Mouse (Mus musculus) embryonic facial prominence, embryonic 12.5 days (tissue): ENCODE measurements around the gene Sord. TPM values are rescaled to one million over a fixed set of nuclear protein-coding genes. Genes with fewer than 3 reads are reported as not detected.
A peak's percentile ranks its signal among the peaks of the same experiment; 100 is the strongest.

Source experiments
- ATAC-seq: fragments of 200-750 bp; cut with Nextera tagmentation; 2 replicates; pipeline ENCODE4 v1.8.0; 2017; ENCODE audit not compliant: insufficient number of reproducible peaks, insufficient read depth, low FRiP score, low TSS enrichment
- H3K27ac ChIP-seq: fragments of 300-500 bp; sonication (generic); 2 replicates; pipeline ENCODE4 v1.5.1; 2016; ENCODE audit warnings: mild to moderate bottlenecking
- H3K27me3 ChIP-seq: fragments of 300-500 bp; sonication (generic); 2 replicates; pipeline ENCODE4 v1.6.1; 2016; ENCODE audit warnings: mild to moderate bottlenecking, moderate library complexity
- H3K36me3 ChIP-seq: fragments of 300-500 bp; sonication (generic); 2 replicates; pipeline ENCODE4 v1.6.1; 2016; ENCODE audit warnings: mild to moderate bottlenecking
- H3K4me1 ChIP-seq: fragments of 300-500 bp; sonication (generic); 2 replicates; pipeline ENCODE4 v1.6.1; 2016
- H3K4me2 ChIP-seq: fragments of 300-500 bp; sonication (generic); replicated peaks from 2 replicates; pipeline ENCODE4 v1.6.1; 2016; ENCODE audit warnings: mild to moderate bottlenecking, moderate library complexity
- H3K4me3 ChIP-seq: fragments of 300-500 bp; sonication (generic); 2 replicates; pipeline ENCODE4 v1.5.1; 2016; ENCODE audit warnings: mild to moderate bottlenecking
- H3K9ac ChIP-seq: fragments of 300-500 bp; sonication (generic); 2 replicates; pipeline ENCODE4 v1.6.1; 2016; ENCODE audit warnings: mild to moderate bottlenecking, moderate library complexity
- H3K9me3 ChIP-seq: fragments of 300-500 bp; sonication (generic); 2 replicates; pipeline ENCODE4 v1.6.1; 2016; ENCODE audit warnings: mild to moderate bottlenecking, moderate library complexity
- WGBS: fragments of 180-500 bp; shearing (Covaris S2); methylation state at CpG from one replicate; pipeline ENCODE4 v1.1.7; 2016; 5-methylcytosine and 5-hydroxymethylcytosine counted together
- polyA plus RNA-seq: library from polyadenylated mRNA; unstranded; fragments of >200 nt; fragmentation: Nextera tagmentation; extraction: Ambion mirVana; gene quantifications from 2 replicates; pipeline ENCODE4 v1.2.1, GENCODE M21; 2016

The Sord gene
- polyA plus RNA-seq, 1 experiment from 2014 or later = 24.9 TPM

GRCm38 (mm10) chr2:122298096-122298499 lies 63.5 kb downstream of the Sord start, which contains the start of gene Duox2:
Duox2 (minus strand) TSS chr2:122298449.
- Histone ChIP-seq H3K9ac (no peak within 1 kb of the TSS), H3K27me3 (peaks cover 98% of the 10 kb centered on the region), H3K4me3 (peak within 1 kb of the TSS; percentile 24), H3K36me3 (no peaks in the 10 kb centered on the region), H3K4me2 (peak within 1 kb of the TSS; percentile 40), H3K4me1 (peaks cover 26% of the 10 kb centered on the region), H3K9me3 (no peaks in the 10 kb centered on the region), H3K27ac (no peak within 1 kb of the TSS)
- ATAC-seq = no peak
- WGBS = 3% methylated on average over 13 of the region's 13 CpGs

- Histone ChIP-seq H3K9me3 (no peaks in the 10 kb centered on the region), H3K36me3 (no peaks in the 10 kb centered on the region), H3K4me3 (peak within 1 kb of the TSS; percentile 24), H3K27me3 (peaks cover 99% of the 10 kb centered on the region), H3K9ac (no peak within 1 kb of the TSS), H3K4me2 (peak within 1 kb of the TSS; percentile 40), H3K4me1 (peaks cover 26% of the 10 kb centered on the region), H3K27ac (no peak within 1 kb of the TSS)
- ATAC-seq = no peak
- WGBS = 2% methylated on average over 43 of the region's 43 CpGs
Measured at GRCm38 (mm10) chr2:122298596-122299490, 64.3 kb downstream of the Sord start, which contains the start of gene Duoxa2. Duoxa2 (plus strand) TSS chr2:122298900.

GRCm38 (mm10) chr2:122299911-122300655 lies 65.5 kb downstream of the Sord start:
- ATAC-seq = no peak
- WGBS = 7% methylated on average over 14 of the region's 14 CpGs
- Histone ChIP-seq H3K4me3 (no peak overlapping the region), H3K4me2 (no peak overlapping the region), H3K4me1 (peaks cover 26% of the 10 kb centered on the region), H3K27me3 (peaks cover 97% of the 10 kb centered on the region), H3K9me3 (no peaks in the 10 kb centered on the region), H3K27ac (no peak overlapping the region), H3K9ac (no peak overlapping the region), H3K36me3 (no peaks in the 10 kb centered on the region)

GRCm38 (mm10) chr2:122300656-122301020 lies 66.1 kb downstream of the Sord start:
- no peak overlapping the region for H3K27ac ChIP-seq
- ATAC-seq = no peak
- peaks cover 97% of the 10 kb centered on the region for H3K27me3 ChIP-seq
- WGBS = 4% methylated on average over 14 of the region's 14 CpGs
- H3K4me3 ChIP-seq = no peak overlapping the region
- no peaks in the 10 kb centered on the region for H3K9me3 ChIP-seq
- no peak overlapping the region for H3K9ac ChIP-seq
- H3K4me1 ChIP-seq = peaks cover 26% of the 10 kb centered on the region
- H3K36me3 ChIP-seq = no peaks in the 10 kb centered on the region
- H3K4me2 ChIP-seq = peak overlapping the region; percentile 63; the same call in 1 of the 2 replicates

- Histone ChIP-seq H3K4me1 (peaks cover 26% of the 10 kb centered on the region), H3K9ac (no peak overlapping the region), H3K4me3 (peak overlapping the region; percentile 34), H3K36me3 (no peaks in the 10 kb centered on the region), H3K27ac (no peak overlapping the region), H3K9me3 (no peaks in the 10 kb centered on the region), H3K4me2 (peak overlapping the region; percentile 63), H3K27me3 (peaks cover 97% of the 10 kb centered on the region)
- no peak; the same call in 1 of the 2 replicates for ATAC-seq
- WGBS = under 1% methylated on average over 48 of the region's 48 CpGs
Measured at GRCm38 (mm10) chr2:122301081-122301920, 66.8 kb downstream of the Sord start.

- Histone ChIP-seq H3K9me3 (no peaks in the 10 kb centered on the region), H3K27me3 (peaks cover 97% of the 10 kb centered on the region), H3K36me3 (no peaks in the 10 kb centered on the region), H3K4me2 (peak overlapping the region; percentile 63), H3K4me1 (peaks cover 26% of the 10 kb centered on the region), H3K9ac (no peak overlapping the region), H3K27ac (no peak overlapping the region), H3K4me3 (peak overlapping the region; percentile 34)
- no peak for ATAC-seq
- WGBS = 8% methylated on average over 23 of the region's 23 CpGs
Measured at GRCm38 (mm10) chr2:122301921-122302573, 67.5 kb downstream of the Sord start.

DNA sequence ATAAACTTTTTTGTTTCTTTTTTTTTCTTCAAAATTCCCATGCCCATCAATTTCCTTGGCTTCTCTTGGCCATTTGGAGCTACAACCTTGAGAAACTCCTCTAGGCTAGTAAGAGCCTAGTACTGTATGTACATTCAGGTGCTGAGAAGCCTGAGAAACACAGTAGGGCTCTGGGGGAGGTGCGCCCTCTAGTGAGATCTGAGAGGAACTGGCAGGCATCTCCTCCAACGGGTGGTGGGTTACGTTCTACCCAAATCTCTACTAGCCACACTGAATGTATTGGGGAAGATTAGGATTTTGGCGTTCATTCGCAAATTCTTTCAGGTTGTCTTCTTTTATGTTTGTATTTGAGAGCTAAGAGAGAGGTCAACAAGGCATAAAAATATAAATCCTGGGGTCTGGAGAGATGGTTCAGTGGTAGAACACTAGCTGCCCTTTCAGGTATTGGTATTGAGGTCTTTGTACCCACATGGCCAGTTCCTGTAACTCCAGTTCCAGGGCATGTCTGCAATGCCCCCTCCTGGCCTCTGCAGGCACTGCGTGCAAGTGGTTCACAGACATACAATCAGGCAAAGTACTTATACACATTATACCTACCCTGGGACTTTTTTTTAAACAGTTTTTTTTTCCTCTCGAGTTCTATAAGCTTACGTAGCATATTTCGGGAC lies 68.2 kb downstream of the Sord start:
- H3K4me3 ChIP-seq = no peak overlapping the region
- H3K4me2 ChIP-seq = no peak overlapping the region
- H3K36me3 ChIP-seq = no peaks in the 10 kb centered on the region
- peaks cover 20% of the 10 kb centered on the region for H3K4me1 ChIP-seq
- WGBS = 11% methylated on average over 9 of the region's 9 CpGs
- no peaks in the 10 kb centered on the region for H3K9me3 ChIP-seq
- no peak; the same call in 1 of the 2 replicates for ATAC-seq
- peaks cover 96% of the 10 kb centered on the region for H3K27me3 ChIP-seq
- no peak overlapping the region for H3K27ac ChIP-seq
- no peak overlapping the region for H3K9ac ChIP-seq

- Histone ChIP-seq H3K4me3 (no peak overlapping the region), H3K4me2 (no peak overlapping the region), H3K9ac (no peak overlapping the region), H3K27me3 (peaks cover 85% of the 10 kb centered on the region), H3K27ac (no peak overlapping the region), H3K36me3 (no peaks in the 10 kb centered on the region), H3K9me3 (no peaks in the 10 kb centered on the region), H3K4me1 (peaks cover 10% of the 10 kb centered on the region)
- 85% methylated on average over 6 of the region's 6 CpGs for WGBS
- no peak for ATAC-seq
Measured at GRCm38 (mm10) chr2:122304544-122304943, 70.0 kb downstream of the Sord start.

GRCm38 (mm10) chr2:122305097-122305892 lies 70.7 kb downstream of the Sord start:
- H3K27ac ChIP-seq = no peak overlapping the region
- 82% methylated on average over 16 of the region's 16 CpGs for WGBS

GRCm38 (mm10) chr2:122306184-122306583 lies 71.6 kb downstream of the Sord start:
- Histone ChIP-seq H3K27me3 (peaks cover 76% of the 10 kb centered on the region), H3K36me3 (no peaks in the 10 kb centered on the region), H3K4me2 (no peak overlapping the region), H3K9me3 (no peaks in the 10 kb centered on the region), H3K4me3 (no peak overlapping the region), H3K4me1 (peaks cover 7% of the 10 kb centered on the region), H3K9ac (no peak overlapping the region), H3K27ac (no peak overlapping the region)
- 66% methylated on average over 4 of the region's 4 CpGs for WGBS
- ATAC-seq = no peak

More at GRCm38 (mm10) chr2:122305097-122305892, 70.7 kb downstream of the Sord start:
- no peaks in the 10 kb centered on the region for H3K9me3 ChIP-seq
- H3K36me3 ChIP-seq = no peaks in the 10 kb centered on the region
- H3K9ac ChIP-seq = no peak overlapping the region
- H3K4me3 ChIP-seq = no peak overlapping the region
- no peak overlapping the region for H3K4me2 ChIP-seq
- no peak for ATAC-seq
- H3K4me1 ChIP-seq = peaks cover 10% of the 10 kb centered on the region
- peaks cover 78% of the 10 kb centered on the region for H3K27me3 ChIP-seq
